Mouse (Mus musculus): ENCODE results near the gene Dync1i1. TPM values are rescaled to one million over a fixed set of nuclear protein-coding genes. Genes with fewer than 3 reads are reported as not detected.

Gene Dync1i1
- 1.9 and 2.5 TPM in 2 replicates for polyA plus RNA-seq (2015; fragmentation: Nextera tagmentation; extraction: Ambion mirVana)

GRCm38 (mm10) chr6:5725611-5726236 lies at the start of gene Dync1i1:
Dync1i1 (plus strand) TSS chr6:5725639.

Other genes with a start within 250 kb of the Dync1i1 start
- 6.2 and 6.8 TPM in 2 replicates for gene Pdk4, start 229.3 kb upstream of the Dync1i1 start, polyA plus RNA-seq (2015; fragmentation: Nextera tagmentation; extraction: Ambion mirVana)

All from adrenal gland, postnatal 0 days (tissue).